Comparison of ENCODE assay signal across 29 mouse cellular contexts in the genomic region with DNA sequence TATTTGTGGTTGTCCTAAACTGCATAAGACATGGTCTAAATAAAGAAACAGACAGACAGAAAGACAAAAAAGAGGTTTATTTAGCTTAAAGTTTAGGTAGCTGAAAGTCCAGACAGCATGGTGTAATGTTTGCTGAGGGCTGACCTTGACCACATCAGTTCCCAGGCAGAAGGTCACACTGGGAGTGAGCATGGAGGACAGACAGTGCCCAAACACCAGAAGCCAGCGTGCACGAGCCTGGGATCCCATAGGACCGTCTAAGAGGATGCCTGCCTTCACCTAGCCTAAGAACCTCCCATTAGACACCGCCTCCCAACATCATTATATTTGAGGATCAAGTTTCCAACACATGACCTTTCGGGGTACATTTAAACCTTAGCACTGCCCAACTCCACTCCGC. TPM values are rescaled to one million over a fixed set of nuclear protein-coding genes. Genes with fewer than 3 reads are reported as not detected.
"Had no signal": no experiment of that assay in that cellular context is flagged by ENCODE, and none has a peak within 500 bp of the region (broad histone marks: within the 10 kb centered on the region; RNA-seq: fewer than 3 reads in every experiment).

No protein-coding gene starts in this region.

- H3K4me3 ChIP-seq: heart, adult 2 months; heart, embryonic 13.5 days; heart, embryonic 15.5 days; hindbrain, embryonic 13.5 days; hindbrain, embryonic 15.5 days; kidney, embryonic 15.5 days; layer of hippocampus, adult 2 months; left cerebral cortex, adult 2 months; limb, embryonic 10.5 days; limb, embryonic 12.5 days had no signal

- H3K9me3 ChIP-seq: heart, embryonic 13.5 days; heart, embryonic 15.5 days; hindbrain, embryonic 13.5 days; hindbrain, embryonic 15.5 days; kidney, embryonic 15.5 days; limb, embryonic 10.5 days; limb, embryonic 12.5 days had no signal

- H3K4me1 ChIP-seq: heart, embryonic 13.5 days; heart, embryonic 15.5 days; hindbrain, embryonic 13.5 days; hindbrain, embryonic 15.5 days; kidney, embryonic 15.5 days had no signal

- H3K27me3 ChIP-seq: heart, embryonic 13.5 days; heart, embryonic 15.5 days; hindbrain, embryonic 15.5 days; kidney, embryonic 15.5 days; limb, embryonic 12.5 days had no signal

- ATAC-seq: forebrain, postnatal 0 days; hindbrain, postnatal 0 days; intestine, embryonic 16.5 days had no signal

- H3K4me2 ChIP-seq: heart, embryonic 11.5 days; heart, embryonic 13.5 days; heart, embryonic 15.5 days; hindbrain, embryonic 13.5 days; hindbrain, embryonic 15.5 days; kidney, embryonic 15.5 days; limb, embryonic 12.5 days had no signal

- DNase-seq: forebrain, postnatal 0 days; gastrocnemius, postnatal 14 days; gastrocnemius, postnatal 36 days; heart, adult 2 months; heart, postnatal 14 days; heart, postnatal 36 days; kidney, adult 11 months; kidney, adult 2 months; kidney, adult 9 months; kidney, postnatal 25 days; kidney, postnatal 4 days had no signal

- H3K9ac ChIP-seq: forebrain, postnatal 0 days; heart, embryonic 13.5 days; heart, embryonic 15.5 days; hindbrain, embryonic 13.5 days; hindbrain, embryonic 15.5 days; kidney, embryonic 15.5 days; limb, embryonic 12.5 days had no signal

- H3K36me3 ChIP-seq: heart, embryonic 13.5 days; heart, embryonic 15.5 days; hindbrain, embryonic 13.5 days; hindbrain, embryonic 15.5 days; kidney, embryonic 15.5 days; limb, embryonic 10.5 days; limb, embryonic 12.5 days had no signal

- H3K27ac ChIP-seq: heart, adult 2 months; heart, embryonic 13.5 days; heart, embryonic 15.5 days; hindbrain, embryonic 13.5 days; hindbrain, embryonic 15.5 days; hindbrain, postnatal 0 days; kidney, embryonic 15.5 days; kidney, postnatal 0 days; layer of hippocampus, adult 2 months; left cerebral cortex, adult 2 months; limb, embryonic 10.5 days; limb, embryonic 12.5 days had no signal

RNA-seq across cellular contexts. Expression of a gene that starts 9.4 kb away (rescaled TPM):
- polyA plus RNA-seq: gonadal fat pad, adult 2 months; heart, adult 2 months; heart, embryonic 11.5 days; heart, embryonic 13.5 days; heart, embryonic 15.5 days; heart, postnatal 0 days; hindbrain, embryonic 11.5 days; intestine, embryonic 14.5 days; intestine, embryonic 16.5 days; kidney, adult 2 months; kidney, embryonic 15.5 days; kidney, postnatal 0 days had no signal

RNA-seq across cellular contexts. Expression of a gene that starts 47.1 kb away (rescaled TPM):
- polyA plus RNA-seq: gonadal fat pad, adult 2 months; heart, adult 2 months; heart, embryonic 11.5 days; heart, embryonic 13.5 days; heart, embryonic 15.5 days; hindbrain, embryonic 11.5 days; kidney, embryonic 15.5 days; limb, embryonic 10.5 days; limb, embryonic 12.5 days; limb, embryonic 14.5 days had no signal
